Mouse (Mus musculus) neural tube, embryonic 11.5 days (tissue): Measurements from ENCODE around the gene Hoxb4. TPM values are rescaled to one million over a fixed set of nuclear protein-coding genes. Genes with fewer than 3 reads are reported as not detected.

Experiments
- ATAC-seq: fragments of 200-750 bp; cut with Nextera tagmentation; 2 replicates; pipeline ENCODE4 v1.8.0; 2017; ENCODE audit warnings: moderate number of reproducible peaks, mild to moderate bottlenecking, moderate TSS enrichment, moderate library complexity; ENCODE audit not compliant: insufficient read depth, low FRiP score, low TSS enrichment
- DNase-seq: peaks from one replicate; pipeline ENCODE4 v3.0.0-alpha.2; 2015; ENCODE audit warnings: low spot score
- H3K27ac ChIP-seq: fragments of 300-500 bp; sonication (generic); 2 replicates; pipeline ENCODE4 v1.5.1; 2014; ENCODE audit warnings: low read depth, mild to moderate bottlenecking, low read length
- H3K27me3 ChIP-seq: fragments of 300-500 bp; sonication (generic); 2 replicates; pipeline ENCODE4 v1.6.1; 2014; ENCODE audit warnings: mild to moderate bottlenecking, low read length, mixed read lengths; ENCODE audit not compliant: control insufficient read depth, insufficient read depth
- H3K36me3 ChIP-seq: fragments of 300-500 bp; sonication (generic); 2 replicates; pipeline ENCODE4 v1.6.1; 2014; ENCODE audit warnings: mild to moderate bottlenecking, low read length, moderate library complexity, mixed read lengths; ENCODE audit not compliant: control insufficient read depth, insufficient read depth
- H3K4me1 ChIP-seq: fragments of 300-500 bp; sonication (generic); 2 replicates; pipeline ENCODE4 v1.6.1; 2014; ENCODE audit warnings: low read length, mixed read lengths; ENCODE audit not compliant: control insufficient read depth, insufficient read depth
- H3K4me2 ChIP-seq: fragments of 300-500 bp; sonication (generic); 2 replicates; pipeline ENCODE4 v1.6.1; 2014; ENCODE audit warnings: low read depth, mild to moderate bottlenecking, moderate library complexity
- H3K4me3 ChIP-seq: fragments of 300-500 bp; sonication (generic); 2 replicates; pipeline ENCODE4 v1.5.1; 2014; ENCODE audit warnings: low read depth, low read length
- H3K9ac ChIP-seq: fragments of 300-500 bp; sonication (generic); 2 replicates; pipeline ENCODE4 v1.6.1; 2014; ENCODE audit warnings: mild to moderate bottlenecking, low read length
- H3K9me3 ChIP-seq: fragments of 300-500 bp; sonication (generic); 2 replicates; pipeline ENCODE4 v1.6.1; 2016; ENCODE audit warnings: low read length; ENCODE audit not compliant: control insufficient read depth
- WGBS: fragments of 180-500 bp; shearing (Covaris S2); extraction: QIAGEN DNeasy Blood & Tissue Kit; methylation state at CpG from one replicate; pipeline ENCODE4 v1.1.7; 2014; 5-methylcytosine and 5-hydroxymethylcytosine counted together
- polyA plus RNA-seq: library from polyadenylated mRNA; unstranded; fragments of >200 nt; fragmentation: Nextera tagmentation; extraction: Ambion mirVana; gene quantifications from 2 replicates; pipeline ENCODE4 v1.2.1, GENCODE M21; 2014

Gene Hoxb4
- polyA plus RNA-seq, 1 experiment from 2014 or later = 3.8 TPM

DNA sequence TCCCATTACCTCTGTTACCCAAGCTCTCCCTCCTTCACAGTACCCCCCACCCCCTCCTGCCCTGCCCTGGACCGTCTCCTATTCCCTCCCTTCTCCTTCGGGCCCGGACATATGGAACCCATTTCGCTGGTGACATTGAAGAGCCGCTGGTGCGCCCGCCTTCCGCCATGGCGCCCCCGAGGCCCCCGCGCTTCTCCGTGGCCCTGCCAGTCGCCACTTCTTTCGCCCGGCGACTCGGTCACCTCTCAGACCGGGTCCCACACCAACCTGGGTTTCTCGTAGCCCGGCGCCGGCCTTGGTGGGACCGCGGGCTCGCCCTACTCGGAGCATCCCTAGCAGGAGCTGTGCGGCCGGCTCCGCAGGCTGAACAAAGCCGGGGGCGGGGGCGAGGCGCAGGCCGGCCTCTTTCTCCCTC lies 14.6 kb downstream of the Hoxb4 start:
- no peak for ATAC-seq
- peak; percentile 69 for DNase-seq
- Histone ChIP-seq H3K9me3 (no peaks in the 10 kb centered on the region), H3K4me3 (peak overlapping the region; percentile 96), H3K4me1 (peaks cover 86% of the 10 kb centered on the region), H3K27me3 (no peaks in the 10 kb centered on the region), H3K4me2 (peak overlapping the region; percentile 100), H3K27ac (peak overlapping the region; percentile 100), H3K36me3 (peaks cover 8% of the 10 kb centered on the region), H3K9ac (peak overlapping the region; percentile 100)
- under 1% methylated on average over 35 of the region's 35 CpGs for WGBS

DNA sequence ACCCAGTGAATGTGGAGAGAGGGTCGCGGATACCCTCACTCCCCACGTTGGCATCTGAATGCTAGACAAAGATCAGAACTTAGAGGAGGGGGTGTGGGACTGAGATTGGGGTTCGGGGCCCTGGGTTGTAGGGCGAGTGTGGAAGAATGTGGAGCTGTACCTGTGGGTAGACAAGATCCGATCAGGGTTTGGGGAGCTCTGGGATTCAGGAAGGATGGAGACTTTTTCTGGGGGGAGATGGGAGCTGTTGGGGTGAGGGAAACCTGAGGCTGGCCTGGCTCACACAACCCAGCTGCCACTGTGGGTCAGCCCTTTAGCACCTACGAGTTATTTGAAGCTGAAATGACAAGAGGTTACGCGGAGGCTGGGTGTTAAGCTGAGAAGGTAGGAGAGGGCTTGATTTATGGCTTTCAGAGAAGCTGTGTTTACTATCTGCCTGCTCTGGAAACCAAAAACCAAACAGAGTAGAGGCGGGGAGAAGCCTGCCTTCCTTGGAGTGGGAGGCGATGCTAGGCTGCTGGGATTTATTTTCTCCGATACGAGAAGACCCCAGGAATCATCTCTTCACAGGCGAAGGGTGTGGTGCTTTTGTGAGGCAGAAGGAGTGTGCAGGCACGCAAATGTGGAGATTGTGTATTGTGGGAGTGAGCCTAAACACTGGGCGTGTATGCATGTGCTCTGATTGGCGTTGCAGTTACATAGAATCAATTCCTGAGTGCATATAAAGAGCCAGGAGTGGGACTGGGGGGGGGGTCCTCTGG lies 15.4 kb downstream of the Hoxb4 start:
- Histone ChIP-seq H3K36me3 (peaks cover 8% of the 10 kb centered on the region), H3K4me3 (peak overlapping the region; percentile 96), H3K9me3 (no peaks in the 10 kb centered on the region), H3K27ac (peak overlapping the region; percentile 100), H3K9ac (peak overlapping the region; percentile 100), H3K27me3 (no peaks in the 10 kb centered on the region), H3K4me2 (peak overlapping the region; percentile 100), H3K4me1 (peaks cover 91% of the 10 kb centered on the region)
- 4% methylated on average over 17 of the region's 17 CpGs for WGBS
- no peak for ATAC-seq
- peak; percentile 65 for DNase-seq

GRCm38 (mm10) chr11:96334002-96334364 lies 15.9 kb downstream of the Hoxb4 start:
- H3K9ac ChIP-seq = peak overlapping the region; percentile 100
- H3K4me3 ChIP-seq = peak overlapping the region; percentile 96
- peak overlapping the region; percentile 100 for H3K27ac ChIP-seq

DNA sequence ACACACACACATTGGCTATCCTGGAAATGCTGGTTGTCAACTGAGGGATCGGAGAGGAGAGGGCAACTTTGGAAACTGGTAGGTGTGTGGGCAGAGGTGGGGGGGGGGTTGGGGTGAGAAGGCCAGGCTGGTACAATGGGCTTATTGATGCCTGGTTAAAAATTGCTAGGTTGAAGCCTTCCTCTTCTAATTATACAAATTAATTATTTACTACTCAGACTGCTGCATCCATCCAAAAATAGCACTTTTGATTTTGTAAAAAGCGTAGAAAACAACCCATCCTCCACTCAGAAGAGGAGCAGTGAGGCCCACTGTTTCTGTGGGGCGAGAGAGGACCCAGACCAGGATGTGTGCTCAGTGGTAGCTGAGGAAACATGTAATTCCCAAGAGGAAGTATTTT lies 16.9 kb downstream of the Hoxb4 start:
- peaks cover 94% of the 10 kb centered on the region for H3K4me1 ChIP-seq
- peak overlapping the region; percentile 96 for H3K4me3 ChIP-seq
- peak overlapping the region; percentile 100 for H3K27ac ChIP-seq
- peaks cover 8% of the 10 kb centered on the region for H3K36me3 ChIP-seq
- peak overlapping the region; percentile 100 for H3K4me2 ChIP-seq
- 33% methylated on average over 3 of the region's 3 CpGs for WGBS
- H3K27me3 ChIP-seq = no peaks in the 10 kb centered on the region
- no peaks in the 10 kb centered on the region for H3K9me3 ChIP-seq
- H3K9ac ChIP-seq = peak overlapping the region; percentile 100
- DNase-seq (no peak), ATAC-seq (no peak)

More at GRCm38 (mm10) chr11:96334002-96334364, 15.9 kb downstream of the Hoxb4 start:
- Histone ChIP-seq H3K4me1 (peaks cover 92% of the 10 kb centered on the region), H3K9me3 (no peaks in the 10 kb centered on the region), H3K27me3 (no peaks in the 10 kb centered on the region), H3K4me2 (peak overlapping the region; percentile 100), H3K36me3 (peaks cover 8% of the 10 kb centered on the region)
- ATAC-seq (no peak), DNase-seq (no peak)
- WGBS = 6% methylated on average over 2 of the region's 2 CpGs

- ATAC-seq = no peak
- Histone ChIP-seq H3K9me3 (no peaks in the 10 kb centered on the region), H3K27me3 (no peaks in the 10 kb centered on the region), H3K4me3 (peak overlapping the region; percentile 60), H3K27ac (peak overlapping the region; percentile 100), H3K4me2 (peak overlapping the region; percentile 100), H3K4me1 (peaks cover 85% of the 10 kb centered on the region), H3K36me3 (peaks cover 5% of the 10 kb centered on the region), H3K9ac (peak overlapping the region; percentile 100)
- DNase-seq = peak; percentile 66
- 7% methylated on average over 2 of the region's 2 CpGs for WGBS
These were observed 18.5 kb downstream of the Hoxb4 start for GRCm38 (mm10) chr11:96336597-96336996.

- Histone ChIP-seq H3K4me1 (peaks cover 84% of the 10 kb centered on the region), H3K27me3 (no peaks in the 10 kb centered on the region), H3K36me3 (peaks cover 5% of the 10 kb centered on the region), H3K4me3 (peak overlapping the region; percentile 60), H3K4me2 (peak overlapping the region; percentile 100), H3K9me3 (no peaks in the 10 kb centered on the region), H3K9ac (peak overlapping the region; percentile 100), H3K27ac (peak overlapping the region; percentile 100)
- no peak for ATAC-seq
- DNase-seq = peak; percentile 54
- WGBS = 5% methylated on average over 6 of the region's 6 CpGs
These were observed 19.0 kb downstream of the Hoxb4 start for GRCm38 (mm10) chr11:96337026-96337425.

DNA sequence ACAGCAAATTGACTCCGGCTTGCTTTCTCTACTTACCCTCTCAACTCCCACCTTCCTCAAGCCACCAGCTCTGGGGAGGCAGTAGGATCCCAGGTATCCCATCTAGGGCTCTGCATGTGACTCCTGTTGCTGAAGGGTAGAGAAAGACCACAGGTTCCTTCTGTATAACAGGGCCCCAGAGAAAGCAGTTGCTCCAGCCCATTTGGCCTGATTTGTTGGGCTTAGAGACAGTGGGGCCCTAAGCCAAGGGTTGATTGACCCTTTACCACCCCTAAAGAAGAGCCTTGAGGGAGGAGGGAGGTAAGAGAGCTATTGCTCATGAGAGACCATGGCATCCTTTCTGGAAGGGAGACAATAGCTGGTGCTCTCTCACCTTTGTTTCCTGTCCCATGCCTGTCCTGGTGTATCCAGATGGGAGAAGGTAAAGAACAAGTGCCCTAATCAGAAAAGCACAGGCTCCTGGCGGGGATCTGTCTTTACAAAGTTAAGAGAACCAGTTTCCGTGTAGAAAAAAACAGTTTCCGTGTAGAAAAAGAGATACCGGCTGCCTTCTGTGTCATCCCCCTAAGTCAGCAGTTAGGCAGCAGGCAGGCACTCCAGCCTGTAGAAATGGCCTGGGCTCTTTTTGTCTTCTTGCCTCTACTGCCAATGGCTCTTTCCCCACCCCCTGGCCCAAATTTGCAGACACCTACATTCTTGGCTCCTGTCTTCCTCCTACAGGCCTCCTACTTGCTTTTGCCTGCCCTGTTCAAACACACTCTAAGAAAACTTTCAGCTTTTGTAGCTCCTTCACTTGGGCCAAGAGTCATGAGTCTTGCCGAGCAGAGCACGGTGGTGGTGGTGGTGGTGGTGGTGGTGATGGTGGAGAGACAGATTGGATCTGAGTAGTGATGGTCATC lies 21.1 kb downstream of the Hoxb4 start:
- peak overlapping the region; percentile 100 for H3K4me2 ChIP-seq

DNA sequence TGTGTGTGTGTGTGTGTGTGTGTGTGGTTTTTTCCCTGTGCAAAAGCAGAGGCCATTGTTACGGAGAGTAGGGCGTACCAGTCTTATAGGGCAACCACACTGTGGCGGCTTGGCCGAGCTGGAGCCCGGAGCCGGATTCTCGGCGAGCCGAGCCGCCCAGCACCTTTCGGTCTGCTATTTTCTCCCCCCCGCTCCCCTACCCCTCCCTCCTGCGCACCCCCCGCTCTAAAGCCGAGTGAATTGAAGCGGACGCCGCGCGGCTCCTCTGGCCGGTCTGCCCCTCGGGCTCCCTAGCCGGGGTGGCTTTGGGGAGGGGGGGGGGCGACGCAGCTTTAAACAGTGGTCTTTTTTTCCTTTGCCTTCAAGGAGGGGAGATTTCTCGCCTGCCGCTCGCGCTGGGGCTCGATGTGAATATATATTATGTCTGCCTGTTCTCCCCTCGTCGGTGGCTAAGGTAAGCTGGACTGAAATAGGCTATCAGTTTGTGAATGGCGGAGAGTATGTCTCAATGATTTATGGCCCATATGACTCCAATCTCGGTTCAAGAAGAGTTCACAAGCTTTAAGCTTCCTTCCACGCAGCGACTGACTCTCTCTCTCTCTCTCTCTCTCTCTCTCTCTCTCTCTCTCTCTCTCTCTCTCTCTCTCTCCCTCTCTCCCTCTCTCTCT lies 22.8 kb downstream of the Hoxb4 start:
- Histone ChIP-seq H3K27me3 (no peaks in the 10 kb centered on the region), H3K9me3 (no peaks in the 10 kb centered on the region), H3K4me1 (peaks cover 86% of the 10 kb centered on the region), H3K27ac (peak overlapping the region; percentile 100), H3K4me2 (peak overlapping the region; percentile 100), H3K36me3 (peaks cover under 1% of the 10 kb centered on the region), H3K9ac (peak overlapping the region; percentile 100), H3K4me3 (peak overlapping the region; percentile 60)
- 0% methylated on average over 34 of the region's 36 CpGs for WGBS
- ATAC-seq (peak; percentile 76), DNase-seq (peak; percentile 88)

More for the DNA sequence above, 21.1 kb downstream of the Hoxb4 start:
- Histone ChIP-seq H3K9me3 (no peaks in the 10 kb centered on the region), H3K4me3 (peak overlapping the region; percentile 60), H3K9ac (peak overlapping the region; percentile 100), H3K36me3 (peaks cover 3% of the 10 kb centered on the region; the same call in 1 of the 2 replicates), H3K4me1 (peaks cover 85% of the 10 kb centered on the region), H3K27me3 (no peaks in the 10 kb centered on the region), H3K27ac (peak overlapping the region; percentile 100)
- DNase-seq (peak; percentile 54), ATAC-seq (no peak)
- WGBS = 9% methylated on average over 7 of the region's 7 CpGs
